In genomic region chr2:143837291-143837701, GRCm38 (mm10) we compare ENCODE assay signal across 7 mouse cellular contexts. TPM values are rescaled to one million over a fixed set of nuclear protein-coding genes. Genes with fewer than 3 reads are reported as not detected.
DNase-seq lines count a peak whose midpoint lies in the region; ATAC-seq lines count a peak whose summit lies in the region.

No protein-coding gene starts in this region.

- peaks cover 3% of the 10 kb centered on the region; the same call in 1 of the 2 replicates for H3K4me1 ChIP-seq in intestine, embryonic 15.5 days (replicated peaks)
- H3K4me1 ChIP-seq in midbrain, embryonic 10.5 days = peaks cover 5% of the 10 kb centered on the region

- no peaks in the 10 kb centered on the region for H3K9me3 ChIP-seq in intestine, embryonic 15.5 days
- H3K9me3 ChIP-seq in midbrain, embryonic 10.5 days (replicated peaks) = no peaks in the 10 kb centered on the region

- H3K4me3 ChIP-seq in intestine, embryonic 15.5 days (replicated peaks) = no peak overlapping the region
- peak overlapping the region; percentile 36 for H3K4me3 ChIP-seq in midbrain, embryonic 10.5 days

- H3K9ac ChIP-seq in intestine, embryonic 15.5 days = no peak overlapping the region

- H3K27me3 ChIP-seq in intestine, embryonic 15.5 days (replicated peaks) = no peaks in the 10 kb centered on the region
- no peaks in the 10 kb centered on the region for H3K27me3 ChIP-seq in midbrain, embryonic 10.5 days (ENCODE audit: low read depth, poor library complexity, severe bottlenecking)

- H3K36me3 ChIP-seq in intestine, embryonic 15.5 days = no peaks in the 10 kb centered on the region
- no peaks in the 10 kb centered on the region for H3K36me3 ChIP-seq in midbrain, embryonic 10.5 days

- DNase-seq in adipocyte (ENCODE audit: low spot score) = peak; percentile 91
- peak; percentile 89 for DNase-seq in embryo, embryonic 10 days (ENCODE audit: low spot score)
- DNase-seq in gastrocnemius, postnatal 25 days = peak; percentile 42
- peak; percentile 74 to 81 for DNase-seq in left cerebral cortex, postnatal 25 days (ENCODE audit: low spot score in 2 of 2)
- DNase-seq in midbrain, embryonic 10.5 days (ENCODE audit: low spot score) = peak; percentile 85
- peak; percentile 64 for DNase-seq in right cerebral cortex, postnatal 4 days

- 4% methylated on average over 8 of the region's 8 CpGs for WGBS in intestine, embryonic 15.5 days
- WGBS in midbrain, embryonic 10.5 days = 3% methylated on average over 8 of the region's 8 CpGs

- intact Hi-C loops in left cerebral cortex, postnatal 25 days (cut with DNase I) = loop anchor here (1.0 to 5.0 kb wide), 3 partner anchors 140 to 616 kb away; no protein-coding TSS in a partner anchor

- H3K27ac ChIP-seq in intestine, embryonic 15.5 days = no peak overlapping the region
- H3K27ac ChIP-seq in midbrain, embryonic 10.5 days (replicated peaks) = no peak overlapping the region; the same call in 1 of the 2 replicates

- H3K4me2 ChIP-seq in intestine, embryonic 15.5 days (replicated peaks) = peak overlapping the region; percentile 50

- peak; percentile 34 for ATAC-seq in intestine, embryonic 15.5 days

RNA-seq across cellular contexts. Expression of gene Bfsp1, which starts 25.7 kb away (rescaled TPM):
- under 1 TPM; 0.26 to 0.46 TPM for total RNA-seq in gastrocnemius, postnatal 25 days (2021)
- 4.2 and 4.3 TPM in 2 replicates for polyA plus RNA-seq in intestine, embryonic 15.5 days (2015; fragmentation: Nextera tagmentation; extraction: Ambion mirVana)
- under 1 TPM; 0.69 to 0.87 TPM for total RNA-seq in left cerebral cortex, postnatal 25 days (2021)
- 1.7 and 2.2 TPM in 2 replicates for polyA plus RNA-seq in midbrain, embryonic 10.5 days (2016; fragmentation: Nextera tagmentation; extraction: Ambion mirVana)
